Mouse (Mus musculus) limb, embryonic 14.5 days (tissue): ENCODE data around the gene Gm20431. TPM values are rescaled to one million over a fixed set of nuclear protein-coding genes. Genes with fewer than 3 reads are reported as not detected.

Experiments
- ATAC-seq: fragments of 200-750 bp; cut with Nextera tagmentation; 2 replicates; pipeline ENCODE4 v1.8.0; 2017; ENCODE audit warnings: low read depth, moderate number of reproducible peaks, moderate TSS enrichment; ENCODE audit not compliant: low FRiP score
- DNase-seq: peaks from one replicate; pipeline ENCODE4 v3.0.0-alpha.2; 2015; ENCODE audit warnings: low spot score
- H3K27ac ChIP-seq: fragments of 300-500 bp; sonication (generic); replicated peaks from 2 replicates; pipeline ENCODE4 v1.5.1; 2014; ENCODE audit warnings: low read depth, mild to moderate bottlenecking, low read length, moderate library complexity, mixed read lengths
- H3K27me3 ChIP-seq: fragments of 300-500 bp; sonication (generic); 2 replicates; pipeline ENCODE4 v1.6.1; 2014; ENCODE audit warnings: low read length, mixed read lengths; ENCODE audit not compliant: control insufficient read depth, insufficient read depth
- H3K36me3 ChIP-seq: fragments of 300-500 bp; sonication (generic); 2 replicates; pipeline ENCODE4 v1.6.1; 2014; ENCODE audit warnings: mild to moderate bottlenecking, low read length, moderate library complexity, mixed read lengths; ENCODE audit not compliant: control insufficient read depth, insufficient read depth
- H3K4me1 ChIP-seq: fragments of 300-500 bp; sonication (generic); 2 replicates; pipeline ENCODE4 v1.6.1; 2014; ENCODE audit warnings: antibody characterized with exemption, low read length, mixed read lengths; ENCODE audit not compliant: control insufficient read depth, insufficient read depth
- H3K4me2 ChIP-seq: fragments of 300-500 bp; sonication (generic); replicated peaks from 2 replicates; pipeline ENCODE4 v1.6.1; 2014; ENCODE audit warnings: low read depth, mild to moderate bottlenecking, low read length, moderate library complexity; ENCODE audit not compliant: severe bottlenecking
- H3K4me3 ChIP-seq: fragments of 300-500 bp; sonication (generic); replicated peaks from 2 replicates; pipeline ENCODE4 v1.5.1; 2014; ENCODE audit warnings: low read length
- H3K9ac ChIP-seq: fragments of 300-500 bp; sonication (generic); 2 replicates; pipeline ENCODE4 v1.6.1; 2014; ENCODE audit warnings: mild to moderate bottlenecking, low read depth, low read length, moderate library complexity; ENCODE audit not compliant: severe bottlenecking
- H3K9me3 ChIP-seq: fragments of 300-500 bp; sonication (generic); 2 replicates; pipeline ENCODE4 v1.6.1; 2016; ENCODE audit warnings: low read length; ENCODE audit not compliant: control insufficient read depth
- POLR2A ChIP-seq: fragments of 200-500 bp; IDR thresholded peaks from 2 replicates; pipeline ENCODE4 v1.8.0; 2012; ENCODE audit warnings: inconsistent platforms, mild to moderate bottlenecking, moderate library complexity, borderline replicate concordance; ENCODE audit not compliant: insufficient read depth, insufficient read length; ENCODE audit errors: extremely low read depth
- WGBS: fragments of 180-500 bp; shearing (Covaris S2); extraction: QIAGEN DNeasy Blood & Tissue Kit; methylation state at CpG from one replicate; pipeline ENCODE4 v1.1.7; 2014; 5-methylcytosine and 5-hydroxymethylcytosine counted together
- polyA plus RNA-seq, 2 experiments: library from polyadenylated mRNA; depleted of rRNA in 1 of 2; stranded (reverse) in 1 of 2; unstranded in 1 of 2; fragments of >200 nt; fragmentation: Nextera tagmentation in 1 of 2; extraction: Ambion mirVana in 1 of 2; gene quantifications; 2 replicates each; pipeline versions ENCODE4 v1.2.1 to v1.2.3; 2012 to 2014

Gm20431 gene
- polyA plus RNA-seq, 2 experiments, result 6.1 to 7.5 TPM

GRCm38 (mm10) chr2:167632731-167633536 lies 28.4 kb downstream of the Gm20431 start:
- 81% methylated on average over 12 of the region's 12 CpGs for WGBS
- Histone ChIP-seq H3K4me3 (peak overlapping the region; percentile 89), H3K27ac (peak overlapping the region; percentile 84; the same call in 1 of the 2 replicates), H3K9ac (no peak overlapping the region), H3K4me1 (peaks cover 19% of the 10 kb centered on the region), H3K4me2 (peak overlapping the region; percentile 88), H3K36me3 (no peaks in the 10 kb centered on the region), H3K9me3 (no peaks in the 10 kb centered on the region), H3K27me3 (no peaks in the 10 kb centered on the region)
- TF ChIP-seq POLR2A, result no peak
- no peak for ATAC-seq
- DNase-seq, result no peak

- peak within 1 kb of the TSS; percentile 93 for H3K9ac ChIP-seq
- peak within 1 kb of the TSS; percentile 84 for H3K27ac ChIP-seq
- WGBS, result under 1% methylated on average over 64 of the region's 87 CpGs
- no peaks in the 10 kb centered on the region for H3K9me3 ChIP-seq
- DNase-seq (peak; percentile 94), ATAC-seq (peak; percentile 89)
- peak within 1 kb of the TSS; percentile 89 for H3K4me3 ChIP-seq
- H3K4me2 ChIP-seq, result peak within 1 kb of the TSS; percentile 88
- 0 out of 2 replicates have a peak, but pooled peaks have one; percentile 31 for TF ChIP-seq POLR2A
- H3K27me3 ChIP-seq, result no peaks in the 10 kb centered on the region
- peaks cover 19% of the 10 kb centered on the region for H3K4me1 ChIP-seq
- H3K36me3 ChIP-seq, result peaks cover 4% of the 10 kb centered on the region
These were observed 29.5 kb downstream of the Gm20431 start, which contains the start of gene Ube2v1 for GRCm38 (mm10) chr2:167631591-167632448. Gene Ube2v1 (minus strand): TSS chr2:167632095.

GRCm38 (mm10) chr2:167631181-167631590 lies 30.1 kb downstream of the Gm20431 start:
- Histone ChIP-seq H3K27me3 (no peaks in the 10 kb centered on the region), H3K27ac (peak overlapping the region; percentile 84), H3K4me2 (peak overlapping the region; percentile 88), H3K9me3 (no peaks in the 10 kb centered on the region), H3K4me3 (peak overlapping the region; percentile 89), H3K9ac (peak overlapping the region; percentile 93), H3K36me3 (peaks cover 8% of the 10 kb centered on the region), H3K4me1 (peaks cover 19% of the 10 kb centered on the region)
- DNase-seq (no peak), ATAC-seq (no peak; the same call in 1 of the 2 replicates)
- TF ChIP-seq POLR2A, result no peak
- 0% methylated on average over 31 of the region's 31 CpGs for WGBS

GRCm38 (mm10) chr2:167630421-167630820 lies 30.9 kb downstream of the Gm20431 start:
- 58% methylated on average over 5 of the region's 5 CpGs for WGBS
- Histone ChIP-seq H3K4me3 (peak overlapping the region; percentile 89), H3K27me3 (no peaks in the 10 kb centered on the region), H3K27ac (no peak overlapping the region), H3K36me3 (peaks cover 8% of the 10 kb centered on the region), H3K4me1 (peaks cover 19% of the 10 kb centered on the region), H3K4me2 (peak overlapping the region; percentile 88), H3K9ac (peak overlapping the region; percentile 93), H3K9me3 (no peaks in the 10 kb centered on the region)
- DNase-seq, result no peak
- TF ChIP-seq POLR2A, result no peak
- ATAC-seq, result no peak

GRCm38 (mm10) chr2:167629665-167630209 lies 31.6 kb downstream of the Gm20431 start:
- Histone ChIP-seq H3K9me3 (no peaks in the 10 kb centered on the region), H3K4me3 (no peak overlapping the region), H3K9ac (peak overlapping the region; percentile 25; the same call in 1 of the 2 replicates), H3K27ac (no peak overlapping the region), H3K4me1 (peaks cover 19% of the 10 kb centered on the region), H3K36me3 (peaks cover 8% of the 10 kb centered on the region), H3K4me2 (peak overlapping the region; percentile 88; the same call in 1 of the 2 replicates), H3K27me3 (no peaks in the 10 kb centered on the region)
- no peak for ATAC-seq
- no peak for DNase-seq
- WGBS, result 87% methylated on average over 11 of the region's 11 CpGs
- TF ChIP-seq POLR2A, result no peak
